Mouse (Mus musculus) erythroblast, adult 5-6 weeks (primary cell): ENCODE results near the gene Nrarp. TPM values are rescaled to one million over a fixed set of nuclear protein-coding genes. Genes with fewer than 3 reads are reported as not detected.

Source experiments
- ATAC-seq: replicated peaks from 2 replicates; pipeline ENCODE4 v1.8.0; 2016; ENCODE audit warnings: moderate number of reproducible peaks, mild to moderate bottlenecking, moderate TSS enrichment, inconsistent platforms; ENCODE audit not compliant: poor library complexity, low FRiP score, severe bottlenecking
- total RNA-seq, 2 experiments: library from RNA; stranded (forward) in 1 of 2; stranded (reverse) in 1 of 2; fragments of 150-400 nt in 1 of 2; fragments of 200-764, 138-1000 nt in 1 of 2; gene quantifications; 2 replicates each; pipeline versions ENCODE4 v1.2.3 to v1.2.4; 2015 to 2017; ENCODE audit warnings: low replicate concordance in 2 of 2

Gene Nrarp
- total RNA-seq, 2 experiments from 2014 or later: 0.51 TPM; not detected in 1

DNA sequence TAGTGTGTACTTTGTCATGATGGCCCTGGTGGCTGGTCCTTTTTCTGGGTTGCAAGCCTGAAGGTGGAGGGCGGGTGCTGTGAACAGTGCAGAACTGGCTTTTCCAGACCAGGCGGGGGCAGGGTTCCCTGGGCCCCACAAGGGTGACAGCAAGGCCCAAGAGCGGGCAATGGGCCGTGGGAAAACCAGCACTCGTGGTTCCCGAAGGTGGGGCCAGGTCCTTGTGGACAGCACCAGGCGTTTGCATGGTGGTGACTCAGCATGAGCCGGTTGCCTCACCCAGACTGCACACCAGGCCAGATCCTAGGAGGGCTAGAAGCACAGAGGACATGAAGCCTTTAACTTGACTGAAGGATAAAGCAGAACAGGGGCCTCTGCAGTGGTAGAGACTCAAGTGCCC, 7.9 kb upstream of the Nrarp start:
- ATAC-seq: no peak

DNA sequence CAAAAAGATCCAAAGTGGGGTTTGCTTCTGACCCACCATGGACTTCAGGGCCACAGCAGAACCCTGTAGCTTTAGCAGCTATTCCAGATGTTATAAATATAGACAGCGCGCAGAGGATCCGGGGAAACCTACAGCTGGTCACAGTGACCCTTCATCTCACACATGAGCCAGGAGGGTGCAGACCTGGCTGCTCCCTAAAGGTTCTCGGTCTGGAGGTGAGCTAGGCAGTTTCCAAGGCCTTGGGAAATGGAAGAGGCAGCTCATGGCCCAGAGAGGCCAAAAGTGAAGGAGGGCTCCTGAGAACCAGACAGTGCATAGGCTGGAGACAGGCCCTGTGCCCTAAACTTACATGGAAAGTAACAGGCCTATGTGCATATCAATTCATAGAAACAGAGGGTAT, 6.7 kb upstream of the Nrarp start:
- ATAC-seq: no peak

DNA sequence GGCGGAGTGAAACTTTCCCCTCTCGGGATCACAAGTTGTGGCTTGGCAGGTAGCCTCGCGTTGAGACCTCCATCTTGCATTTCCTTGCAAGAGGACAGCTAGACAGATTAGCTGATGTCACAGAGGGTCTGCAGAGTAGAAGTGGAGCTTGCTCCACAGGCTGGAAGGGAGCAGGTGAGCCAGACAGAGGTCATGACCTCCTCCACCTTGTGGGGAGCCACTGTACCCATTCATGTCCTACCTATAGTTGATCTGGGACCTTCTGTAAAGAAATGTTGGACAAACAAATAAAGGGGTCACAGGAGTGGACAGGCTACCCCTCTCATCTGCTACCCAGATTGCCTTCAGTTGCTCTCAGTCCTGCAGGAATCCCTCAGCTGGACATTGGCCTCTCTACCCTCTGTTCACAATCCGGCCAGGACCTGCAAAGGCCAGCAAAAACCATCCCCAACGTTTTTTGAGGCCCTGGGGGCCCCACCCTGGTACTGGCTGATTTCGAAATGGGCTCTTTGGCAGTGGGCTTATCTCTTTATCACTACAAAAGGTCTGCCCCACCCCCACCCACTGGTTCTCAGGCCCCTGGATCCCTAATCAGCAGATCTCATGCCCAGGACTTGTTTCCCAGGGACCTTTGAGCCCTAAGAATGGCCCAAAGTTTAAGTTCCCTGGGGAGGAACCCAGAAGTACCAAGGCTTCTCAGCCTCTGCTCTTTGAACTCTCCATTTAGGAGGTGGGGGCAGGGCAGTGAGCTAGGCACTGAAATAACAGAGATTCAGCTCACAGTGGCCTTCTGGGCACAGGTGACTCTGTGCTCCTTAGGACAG, 5.5 kb upstream of the Nrarp start:
- ATAC-seq: no peak

DNA sequence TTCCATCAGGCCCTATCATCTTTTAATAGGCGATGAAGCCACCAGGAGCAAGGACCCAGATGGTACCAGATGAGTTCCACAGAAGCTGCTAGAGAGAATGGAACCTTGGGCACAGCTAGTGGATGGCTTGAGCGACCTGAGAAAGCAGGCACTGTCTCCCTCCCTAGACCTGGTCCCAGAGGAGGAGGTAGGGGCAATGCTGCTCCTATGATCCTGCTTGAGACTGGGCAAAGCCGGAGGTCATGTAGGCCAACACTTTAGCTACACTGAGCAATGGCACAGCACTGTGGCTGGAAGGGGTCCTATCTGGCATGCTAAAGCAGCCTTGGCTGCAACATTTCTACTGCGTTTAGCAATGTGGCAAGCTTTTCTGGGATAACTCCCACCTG, 4.9 kb upstream of the Nrarp start:
- no peak for ATAC-seq

DNA sequence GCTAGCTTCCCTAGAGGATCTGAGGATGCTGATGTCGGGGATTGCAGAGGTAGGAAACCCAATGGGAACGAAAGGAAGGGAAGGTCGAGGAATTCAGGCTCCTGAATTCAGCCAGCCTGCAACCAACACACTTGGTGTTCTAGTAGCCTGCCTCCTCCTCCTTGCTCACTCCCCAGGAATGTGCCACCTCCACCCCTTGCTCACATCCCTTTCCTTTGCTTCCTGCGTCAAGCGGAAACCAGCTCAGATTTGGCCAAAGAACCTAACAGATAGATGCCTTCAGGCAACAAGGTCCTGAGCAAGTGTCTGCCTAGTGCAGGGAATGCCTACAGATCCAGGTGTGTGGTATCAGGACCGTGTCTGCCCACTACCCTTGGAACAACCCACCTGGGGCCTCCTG, 4.0 kb upstream of the Nrarp start:
- ATAC-seq: no peak

DNA sequence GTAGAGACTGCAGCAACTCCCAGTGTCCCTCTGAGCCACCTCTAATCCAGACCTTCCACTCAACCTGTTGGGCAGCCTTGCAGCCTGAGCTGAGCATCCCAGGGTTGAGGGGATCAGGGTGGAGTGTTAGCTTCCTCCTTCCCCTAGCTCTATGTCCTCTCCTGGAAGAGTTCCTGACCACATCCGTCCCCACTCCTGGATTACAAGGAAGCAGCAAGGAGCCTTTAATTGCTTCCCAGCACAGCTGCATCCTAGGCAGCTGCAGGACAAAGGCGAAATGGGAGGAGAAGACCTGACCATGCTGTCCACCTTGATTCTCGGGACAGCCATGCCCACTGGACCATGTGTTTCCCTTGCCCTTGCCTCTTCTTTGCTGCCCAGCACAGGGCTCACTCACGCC, 3.5 kb upstream of the Nrarp start:
- ATAC-seq: no peak

DNA sequence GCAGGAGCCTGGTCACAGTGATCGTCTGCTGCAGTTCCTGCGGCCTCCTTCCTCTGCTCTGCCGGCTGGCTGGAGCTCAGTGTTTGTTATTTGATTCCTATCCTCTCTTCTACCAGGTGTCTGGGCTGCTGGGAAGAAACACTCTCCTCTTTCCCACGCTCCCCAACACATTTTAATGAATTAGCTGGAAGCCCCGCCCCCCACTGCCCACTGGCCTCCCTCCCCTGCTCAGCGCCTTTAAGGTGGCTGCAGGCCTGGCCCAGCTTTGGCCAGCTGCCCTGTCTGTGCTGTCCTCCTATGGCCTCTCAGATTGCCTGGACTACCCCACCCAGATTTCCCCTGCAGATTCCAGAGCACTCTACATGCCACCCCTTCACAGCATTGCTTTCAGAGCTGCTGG, 2.9 kb upstream of the Nrarp start:
- no peak for ATAC-seq

DNA sequence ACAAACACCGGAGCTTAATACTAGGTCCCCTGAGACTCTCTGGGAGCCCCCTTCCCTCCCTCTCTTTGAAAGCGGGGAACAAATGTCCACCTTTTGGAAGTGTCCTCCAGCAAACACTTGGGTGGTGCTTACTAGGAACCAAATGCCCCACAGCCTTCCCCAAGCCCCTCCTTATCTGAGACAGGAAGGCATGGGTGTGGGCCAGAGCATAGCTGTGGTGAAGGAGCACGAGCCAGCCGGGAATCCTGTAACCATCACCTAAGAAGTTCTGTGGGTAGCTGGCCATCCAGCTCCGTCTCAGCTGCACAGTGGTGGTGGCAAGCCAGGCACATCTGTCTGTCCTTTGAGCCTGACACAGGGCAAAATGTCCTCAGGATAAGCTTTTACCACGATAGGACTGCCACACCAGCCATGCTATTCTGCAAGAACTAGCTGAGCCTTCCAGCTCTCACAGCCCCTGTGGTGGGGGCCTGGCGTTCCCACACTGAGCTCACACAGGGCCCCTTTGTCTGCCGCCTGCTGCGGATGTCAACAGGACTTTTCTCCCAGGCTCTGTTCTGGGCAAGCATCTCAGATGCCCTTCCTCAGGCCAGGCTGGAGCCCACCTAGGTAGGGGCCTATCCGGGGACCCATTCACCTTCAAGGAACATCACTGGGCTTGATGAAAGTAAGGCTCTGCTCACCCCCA, 2.1 kb upstream of the Nrarp start:
- ATAC-seq: no peak

DNA sequence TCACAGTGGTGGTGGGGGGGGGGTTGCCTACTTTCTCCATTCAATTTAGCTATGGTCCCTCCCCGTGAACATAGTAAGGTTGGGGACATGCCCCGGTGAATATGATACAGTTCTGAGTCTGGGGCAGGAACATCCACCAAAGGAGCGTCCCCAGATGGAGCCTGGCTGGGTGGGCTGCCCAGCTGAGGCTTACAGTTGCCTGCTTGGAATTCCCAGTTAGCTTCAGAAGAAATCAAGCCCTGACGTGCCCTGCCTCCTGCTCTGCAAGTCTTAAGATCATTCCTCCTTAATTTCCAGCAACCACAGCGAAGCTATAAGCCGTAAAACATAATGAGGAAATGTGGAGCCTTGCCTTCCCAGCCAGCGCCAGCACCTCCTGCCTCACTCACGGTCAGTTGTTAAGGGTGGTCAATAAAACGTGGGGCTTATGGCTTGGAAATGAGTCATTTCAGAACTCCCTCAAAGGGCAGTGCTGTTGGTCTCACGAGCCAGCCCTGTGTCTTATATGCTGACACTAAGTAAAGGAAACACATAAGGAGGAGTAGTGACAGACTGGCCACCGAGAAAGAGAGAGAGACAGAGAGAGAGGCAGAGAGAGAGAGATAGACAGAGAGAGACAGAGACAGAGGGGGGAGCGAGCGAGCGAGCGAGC, 866 bp upstream of the Nrarp start:
- ATAC-seq: no peak

DNA sequence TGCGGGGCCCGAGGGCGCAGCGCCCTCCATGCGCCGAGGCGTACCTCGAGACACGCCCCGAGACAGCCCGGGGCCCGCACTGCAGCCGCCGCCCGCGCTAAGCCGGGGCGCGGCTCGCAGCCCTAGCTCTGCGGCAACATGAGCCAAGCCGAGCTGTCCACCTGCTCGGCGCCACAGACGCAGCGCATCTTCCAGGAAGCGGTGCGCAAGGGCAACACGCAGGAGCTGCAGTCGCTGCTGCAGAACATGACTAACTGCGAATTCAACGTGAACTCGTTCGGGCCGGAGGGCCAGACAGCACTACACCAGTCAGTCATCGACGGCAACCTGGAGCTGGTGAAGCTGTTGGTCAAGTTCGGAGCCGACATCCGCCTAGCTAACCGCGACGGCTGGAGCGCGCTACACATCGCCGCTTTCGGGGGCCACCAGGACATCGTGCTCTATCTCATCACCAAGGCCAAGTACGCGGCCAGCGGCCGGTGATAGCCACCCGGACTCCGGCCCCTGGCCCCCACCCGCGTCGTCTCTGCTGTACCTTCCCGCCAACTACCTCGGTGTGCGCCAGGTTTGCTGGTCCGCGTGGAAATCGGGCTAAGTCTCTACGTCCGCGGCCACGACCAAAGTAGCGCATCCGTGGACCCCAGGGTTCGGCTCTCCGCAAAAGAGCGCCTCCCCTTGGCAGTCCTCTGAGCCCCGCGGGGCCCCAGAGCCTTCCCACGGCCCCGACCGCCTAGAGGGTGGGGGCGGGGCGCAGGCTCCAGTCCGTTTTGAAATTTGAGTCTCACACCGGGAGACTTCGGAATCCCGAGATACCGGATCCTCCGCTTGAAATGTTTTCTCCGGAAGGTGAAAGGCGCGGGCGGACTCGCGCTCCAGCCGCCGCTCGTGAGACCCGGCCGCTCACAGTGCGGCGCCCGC, 674 bp downstream of the Nrarp start:
- peak; percentile 67 for ATAC-seq

DNA sequence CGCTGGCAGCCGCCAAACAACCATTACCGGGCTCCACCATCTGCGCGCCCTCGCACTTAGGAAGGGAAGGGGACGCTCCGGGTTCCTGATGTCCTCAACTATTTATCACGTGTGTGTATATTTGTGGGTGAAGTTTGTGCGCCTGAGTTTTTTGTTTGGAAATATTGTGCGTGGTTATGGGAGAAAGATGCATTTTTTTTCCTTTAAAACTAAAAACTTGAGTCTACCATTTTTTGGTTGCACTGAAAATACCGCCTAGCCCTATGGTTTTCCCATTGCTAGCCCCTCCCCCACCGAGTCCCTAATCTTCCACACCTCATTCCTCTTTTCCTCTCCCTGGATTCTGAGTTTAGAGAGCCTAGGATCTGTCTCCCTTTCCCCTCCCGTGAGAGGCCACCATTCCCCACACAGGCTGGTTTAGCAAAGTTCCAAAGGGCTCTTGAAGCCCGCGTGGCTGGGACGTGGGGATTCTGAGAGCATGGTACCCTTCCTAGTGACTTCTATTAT, 1.4 kb downstream of the Nrarp start:
- ATAC-seq: no peak

DNA sequence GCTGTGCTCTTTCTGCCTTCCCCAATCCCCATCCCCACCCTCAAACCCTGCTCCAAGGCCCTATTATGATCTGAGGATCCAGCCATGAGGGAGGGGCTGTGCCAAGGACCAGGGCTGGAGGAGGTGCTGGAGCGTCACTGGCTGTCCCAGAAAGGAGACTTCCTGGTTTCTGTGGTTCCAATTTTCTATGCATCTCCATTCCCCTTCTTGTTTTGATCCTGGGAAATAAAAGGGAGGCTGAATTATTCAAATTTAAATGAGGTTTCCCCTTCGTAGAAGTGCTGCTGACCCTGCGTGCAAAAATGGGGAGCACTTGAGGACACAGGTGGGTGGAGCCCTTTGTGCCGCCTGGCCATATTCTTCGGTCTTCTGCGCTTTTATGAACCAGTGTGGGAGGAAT, 2.1 kb downstream of the Nrarp start:
- no peak for ATAC-seq

DNA sequence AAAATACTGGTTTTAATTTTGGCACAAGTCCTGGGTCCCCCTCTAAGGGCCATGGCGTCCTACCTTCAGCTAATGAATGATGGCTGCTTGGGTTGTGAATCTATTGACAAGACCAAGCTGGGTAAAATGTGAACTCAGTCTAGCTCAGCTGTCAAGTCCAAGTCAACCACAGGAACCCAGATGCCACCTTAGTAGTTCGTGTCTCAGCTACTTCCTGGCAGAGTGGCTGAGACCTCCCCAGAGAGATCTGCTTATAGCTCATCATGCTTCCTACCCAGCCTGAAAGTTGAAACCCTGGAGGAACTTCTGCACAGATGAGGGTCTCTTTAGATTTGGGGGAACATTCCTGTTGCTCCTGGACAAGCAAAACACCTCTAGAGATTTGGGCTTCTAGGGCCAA, 2.8 kb downstream of the Nrarp start:
- ATAC-seq: no peak

DNA sequence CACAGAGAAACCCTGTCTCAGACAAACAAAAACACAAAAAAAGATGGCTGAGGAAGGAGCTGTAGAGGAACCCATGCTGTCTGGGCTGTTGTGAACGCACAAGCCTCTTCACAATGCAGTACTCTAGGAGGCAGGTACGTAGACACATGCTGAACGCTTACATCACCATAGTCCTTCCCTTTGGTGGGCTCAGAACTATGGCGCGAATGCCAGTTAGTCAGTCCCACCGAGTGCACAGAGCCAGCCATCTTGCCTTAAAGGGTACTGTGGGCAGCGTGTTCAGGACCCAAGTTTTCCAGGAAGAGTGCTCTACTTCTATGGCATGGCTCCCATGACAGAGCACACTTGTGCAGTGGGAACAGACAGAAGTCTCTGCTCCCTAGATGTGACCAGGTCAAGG, 3.9 kb downstream of the Nrarp start:
- no peak for ATAC-seq

DNA sequence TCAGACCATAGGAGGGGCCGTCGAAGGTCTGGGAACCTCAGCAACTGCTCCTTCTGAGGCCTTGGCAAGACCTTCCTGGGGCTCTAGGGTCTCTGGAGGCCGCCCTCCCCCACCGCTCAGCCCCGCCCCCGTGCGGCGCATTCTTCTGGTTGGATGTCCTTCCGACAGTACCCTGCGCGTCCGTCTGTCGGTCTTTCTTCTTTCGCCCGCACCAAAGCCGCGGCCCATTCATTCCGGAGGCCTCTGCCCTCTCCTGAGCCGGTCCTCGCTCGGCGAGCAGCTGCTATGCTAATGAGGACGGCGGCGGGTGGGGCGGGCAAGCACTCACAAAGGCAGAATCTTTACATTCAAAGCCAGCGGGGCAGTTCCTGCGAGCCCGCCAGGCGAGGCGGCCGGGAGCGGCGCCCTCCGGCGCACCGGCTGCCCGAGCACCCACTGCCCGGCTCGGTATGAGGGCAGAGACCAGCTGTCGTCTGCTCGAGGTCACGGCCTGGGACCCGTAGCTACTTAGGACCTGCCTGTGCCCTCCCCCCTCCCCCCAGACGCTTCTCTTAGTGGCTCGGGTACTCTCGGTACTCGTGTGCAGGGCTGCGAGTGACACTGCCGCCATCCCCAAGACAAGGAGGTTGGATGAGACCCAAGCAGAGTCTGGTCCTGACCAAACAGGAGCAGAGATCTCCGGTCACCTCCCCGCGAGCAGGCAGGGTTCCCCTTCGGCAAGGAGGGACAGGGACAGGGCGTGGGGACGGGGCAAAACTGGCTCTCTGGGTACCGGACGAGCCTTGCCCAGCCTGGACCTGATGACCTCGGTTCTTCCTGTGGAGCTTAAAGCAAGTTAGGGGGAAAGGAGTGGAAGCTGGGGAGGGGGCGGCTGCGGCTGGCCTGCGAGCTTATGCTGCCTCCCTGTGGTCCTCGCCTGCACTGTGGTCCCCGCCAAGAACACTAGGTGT, 5.3 kb downstream of the Nrarp start:
- ATAC-seq: no peak

DNA sequence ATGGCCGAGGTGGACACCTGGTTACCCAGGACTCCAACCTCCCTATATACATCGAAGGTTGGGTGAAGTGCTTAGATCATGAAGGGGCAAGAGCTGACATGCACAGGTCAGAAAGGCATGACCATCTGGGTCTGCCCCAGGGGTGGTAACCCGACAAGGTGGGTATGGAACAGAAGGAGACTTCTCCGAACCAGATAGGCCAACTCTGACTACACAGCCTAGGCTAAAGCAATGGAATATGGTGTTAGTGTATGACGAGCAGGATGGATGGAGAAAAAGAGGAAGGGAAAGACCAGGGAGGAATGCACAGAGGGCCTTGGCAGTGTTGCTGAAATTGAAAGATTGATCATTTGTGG, 6.0 kb downstream of the Nrarp start:
- ATAC-seq: no peak

DNA sequence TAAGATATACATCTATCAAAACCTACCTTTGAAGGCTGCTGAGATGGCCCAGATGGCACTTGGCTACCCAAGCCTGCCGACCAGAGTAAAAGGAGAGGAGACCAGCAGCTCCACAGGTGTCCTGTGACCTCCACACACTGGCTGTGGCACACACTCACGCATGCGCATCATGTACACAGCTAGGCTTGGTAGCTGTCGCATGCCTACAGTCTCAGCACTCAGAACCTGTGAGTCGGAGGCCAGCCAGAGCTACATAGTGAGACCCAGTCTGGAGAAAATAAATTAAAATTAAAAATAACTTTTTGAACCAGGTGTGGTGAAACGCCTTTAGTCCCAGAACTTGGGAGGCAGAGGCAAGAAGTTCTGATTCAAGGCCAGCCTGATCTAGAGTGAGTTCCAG, 7.3 kb downstream of the Nrarp start:
- no peak for ATAC-seq

DNA sequence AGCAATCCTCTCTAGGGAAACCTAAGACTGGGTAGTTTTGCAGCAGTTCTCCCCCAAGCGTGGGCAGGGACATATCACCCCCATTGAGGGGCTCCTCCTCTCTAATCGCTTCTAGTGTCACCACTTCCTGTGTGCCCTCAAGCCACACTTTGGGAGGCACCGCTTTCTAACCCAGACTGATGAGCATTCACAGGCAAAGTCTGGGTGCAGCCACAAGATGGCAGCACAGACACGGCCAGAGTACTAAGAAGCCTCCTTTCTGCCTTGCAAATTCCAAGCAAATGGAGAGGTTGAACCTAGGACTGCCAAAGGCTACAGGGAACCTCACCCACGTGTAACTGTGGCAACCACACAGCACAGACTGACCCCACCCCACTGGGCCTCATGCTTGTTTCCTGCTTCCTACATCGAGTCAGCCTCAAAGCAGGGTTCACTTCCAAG, 12.8 kb downstream of the Nrarp start:
- peak; percentile 63 for ATAC-seq

DNA sequence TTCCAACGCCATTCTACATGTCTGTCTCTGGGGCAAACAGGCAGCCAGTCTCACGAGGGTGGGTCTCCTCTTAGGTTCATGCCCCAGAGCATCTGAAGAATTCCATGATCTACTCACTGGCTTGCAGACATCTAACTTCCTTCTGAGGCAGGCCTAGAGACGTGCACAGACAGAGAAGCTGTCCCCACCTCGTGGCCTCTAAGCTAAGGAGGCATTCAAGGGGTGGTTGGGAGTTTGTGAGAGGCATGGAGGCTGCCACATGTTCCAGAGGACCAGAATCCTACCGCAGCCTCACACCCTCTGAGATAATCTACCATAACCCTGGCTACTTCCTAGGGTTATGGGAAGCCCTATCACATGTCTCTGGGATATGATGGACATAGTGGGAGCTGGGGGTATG, 13.4 kb downstream of the Nrarp start:
- no peak for ATAC-seq
